Mouse (Mus musculus) ES-E14 (cell line): Measurements from ENCODE around the gene Ssr1. TPM values are rescaled to one million over a fixed set of nuclear protein-coding genes. Genes with fewer than 3 reads are reported as not detected.

Experiments
- DNase-seq: peaks from one replicate; pipeline ENCODE4 v3.0.0-alpha.2; 2013; ENCODE audit warnings: low read depth, low spot score
- H3K27ac ChIP-seq: 2 replicates; pipeline ENCODE4 v1.5.1; 2012; ENCODE audit warnings: low read depth, mild to moderate bottlenecking, low read length, moderate library complexity, mixed read lengths; ENCODE audit not compliant: poor library complexity, insufficient read depth, severe bottlenecking
- H3K36me3 ChIP-seq: 2 replicates; pipeline ENCODE4 v1.6.1; 2012; ENCODE audit warnings: mild to moderate bottlenecking, low read length, moderate library complexity, mixed read lengths; ENCODE audit not compliant: control insufficient read depth, poor library complexity, insufficient read depth, severe bottlenecking
- H3K4me1 ChIP-seq, 2 experiments: fragments of 150-350 bp in 1 of 2; sonication (generic) in 1 of 2; 2 replicates each; pipeline ENCODE4 v1.6.1; 2012; ENCODE audit warnings: low read length in 2 of 2, mild to moderate bottlenecking in 1 of 2, mixed read lengths in 1 of 2; ENCODE audit not compliant: control insufficient read depth in 2 of 2, insufficient read depth in 2 of 2, poor library complexity in 1 of 2
- H3K4me3 ChIP-seq, 2 experiments: fragments of 150-350 bp in 1 of 2; sonication (generic) in 1 of 2; 2 replicates each; pipeline ENCODE4 v1.5.1; 2012; ENCODE audit warnings: low read length in 2 of 2, low read depth in 1 of 2, mild to moderate bottlenecking in 1 of 2, mixed read lengths in 1 of 2; ENCODE audit not compliant: insufficient read depth in 1 of 2, poor library complexity in 1 of 2, severe bottlenecking in 1 of 2
- H3K9ac ChIP-seq: 2 replicates; pipeline ENCODE4 v1.6.1; 2012; ENCODE audit warnings: low read depth, mild to moderate bottlenecking, low read length, mixed read lengths; ENCODE audit not compliant: poor library complexity, insufficient read depth, severe bottlenecking
- H3K9me3 ChIP-seq: fragments of 150-350 bp; sonication (generic); 2 replicates; pipeline ENCODE4 v1.6.1; 2012; ENCODE audit warnings: low read depth, mild to moderate bottlenecking, low read length; ENCODE audit not compliant: control insufficient read depth, insufficient read depth
- CHD2 ChIP-seq: IDR thresholded peaks from 2 replicates; pipeline ENCODE4 v1.6.1; 2014; ENCODE audit warnings: mild to moderate bottlenecking, low read depth, low read length, inconsistent platforms
- HCFC1 ChIP-seq: IDR thresholded peaks from 2 replicates; pipeline ENCODE4 v1.6.1; 2012; ENCODE audit warnings: low read length, inconsistent platforms, borderline replicate concordance; ENCODE audit not compliant: insufficient read depth
- MAFK ChIP-seq: IDR thresholded peaks from 2 replicates; pipeline ENCODE4 v1.6.1; 2014; ENCODE audit warnings: mild to moderate bottlenecking, low read depth, low read length, inconsistent platforms; ENCODE audit not compliant: insufficient read depth
- ZC3H11A ChIP-seq: IDR thresholded peaks from 2 replicates; pipeline ENCODE4 v1.6.1; 2012; ENCODE audit warnings: low read depth, mild to moderate bottlenecking, inconsistent platforms, low read length, borderline replicate concordance
- ZNF384 ChIP-seq: IDR thresholded peaks from 2 replicates; pipeline ENCODE4 v1.6.1; 2012; ENCODE audit warnings: low read depth, low read length, inconsistent platforms
- in situ Hi-C, 2 experiments: fragments of 600-800 bp; cut with MboI; formaldehyde crosslinking; loops; one replicate each; pipeline ENCODE4 v1.15.1; 2025; ENCODE audit warnings: low sequenced_read_pairs in 2 of 2, inconsistent platforms in 1 of 2; ENCODE audit not compliant: unreplicated experiment in 2 of 2
- total RNA-seq: library from RNA; depleted of rRNA; stranded (reverse); fragments of 300-350 nt; gene quantifications from 2 replicates; pipeline ENCODE4 v1.2.3, GENCODE M21; 2012

Ssr1 gene
- total RNA-seq, 1 experiment: 82.0 TPM

- H3K9me3 ChIP-seq: no peaks in the 10 kb centered on the region
- peak overlapping the region in 1 of 2 experiments; percentile 41; a peak in 1 of 4 replicates for H3K4me3 ChIP-seq
- peaks cover 34% of the 10 kb centered on the region for H3K36me3 ChIP-seq
- DNase-seq: no peak
- no peak for TF ChIP-seq HCFC1
- TF ChIP-seq ZNF384: no peak
- TF ChIP-seq CHD2: no peak
- TF ChIP-seq ZC3H11A: no peak
- TF ChIP-seq MAFK: no peak
- H3K4me1 ChIP-seq: peaks cover 7 to 13% of the 10 kb centered on the region in 2 experiments; a peak in 3 of 4 replicates
- H3K27ac ChIP-seq: no peak overlapping the region
- in situ Hi-C loops: no loop called here
- H3K9ac ChIP-seq: no peak overlapping the region
These were observed 63.9 kb downstream of the Ssr1 start for GRCm38 (mm10) chr13:37930091-37930490.

GRCm38 (mm10) chr13:37929532-37929931 is 64.5 kb downstream of the Ssr1 start:
- H3K4me3 ChIP-seq: peak overlapping the region in 1 of 2 experiments; percentile 32; a peak in 1 of 4 replicates
- H3K4me1 ChIP-seq: peaks cover 7 to 15% of the 10 kb centered on the region in 2 experiments; a peak in 3 of 4 replicates
- no peak for DNase-seq
- TF ChIP-seq MAFK: no peak
- TF ChIP-seq ZNF384: no peak
- in situ Hi-C loops: no loop called here
- no peaks in the 10 kb centered on the region for H3K9me3 ChIP-seq
- H3K36me3 ChIP-seq: peaks cover 36% of the 10 kb centered on the region
- H3K27ac ChIP-seq: no peak overlapping the region
- no peak overlapping the region for H3K9ac ChIP-seq

GRCm38 (mm10) chr13:37926394-37926793 is 67.6 kb downstream of the Ssr1 start:
- TF ChIP-seq MAFK (no peak), ZC3H11A (no peak), ZNF384 (no peak), HCFC1 (no peak), CHD2 (no peak)
- Histone ChIP-seq H3K9me3 (no peaks in the 10 kb centered on the region), H3K36me3 (peaks cover 27% of the 10 kb centered on the region), H3K4me3 (no peak overlapping the region), H3K9ac (no peak overlapping the region), H3K27ac (no peak overlapping the region), H3K4me1 (peaks cover 8 to 17% of the 10 kb centered on the region in 2 experiments; a peak in 3 of 4 replicates)
- DNase-seq: no peak
- in situ Hi-C loops: no loop called here

GRCm38 (mm10) chr13:37924461-37924948 is 69.5 kb downstream of the Ssr1 start:
- no peak for DNase-seq
- Histone ChIP-seq H3K4me3 (no peak overlapping the region), H3K27ac (no peak overlapping the region), H3K9me3 (no peaks in the 10 kb centered on the region), H3K4me1 (peaks cover 2 to 5% of the 10 kb centered on the region in 2 experiments; a peak in 1 of 4 replicates), H3K9ac (no peak overlapping the region), H3K36me3 (peaks cover 10% of the 10 kb centered on the region; the same call in 1 of the 2 replicates)
- in situ Hi-C loops: no loop called here
- TF ChIP-seq MAFK (no peak), ZNF384 (no peak), ZC3H11A (no peak)

GRCm38 (mm10) chr13:37923643-37924460 is 70.2 kb downstream of the Ssr1 start:
- H3K9ac ChIP-seq: no peak overlapping the region
- no peak overlapping the region for H3K27ac ChIP-seq

More at GRCm38 (mm10) chr13:37923643-37924460, 70.2 kb downstream of the Ssr1 start:
- peaks cover 2 to 5% of the 10 kb centered on the region in 2 experiments; a peak in 1 of 4 replicates for H3K4me1 ChIP-seq
- no peak for TF ChIP-seq ZNF384
- TF ChIP-seq ZC3H11A: no peak
- in situ Hi-C loops: no loop called here
- no peaks in the 10 kb centered on the region for H3K9me3 ChIP-seq
- no peak for DNase-seq
- H3K4me3 ChIP-seq: no peak overlapping the region
- H3K36me3 ChIP-seq: peaks cover 6% of the 10 kb centered on the region; the same call in 1 of the 2 replicates
